Mouse (Mus musculus): ENCODE measurements around the gene Rps18. TPM values are rescaled to one million over a fixed set of nuclear protein-coding genes. Genes with fewer than 3 reads are reported as not detected.

Rps18 gene
- polyA plus RNA-seq, 1 experiment from 2014 or later, result 1,641 TPM

- 94% methylated on average over 10 of the region's 10 CpGs for WGBS
These were observed 42.5 kb downstream of the Rps18 start for GRCm38 (mm10) chr17:33913264-33913663.

GRCm38 (mm10) chr17:33911813-33912414 is 43.9 kb downstream of the Rps18 start:
- H3K36me3 ChIP-seq (ENCODE audit: control insufficient read depth, insufficient read depth, low read length), result peaks cover 29% of the 10 kb centered on the region
- DNase-seq (ENCODE audit: low spot score) (no peak), ATAC-seq (ENCODE audit: insufficient number of reproducible peaks, low FRiP score, low TSS enrichment, low read depth) (no peak)
- H3K27me3 ChIP-seq (ENCODE audit: control insufficient read depth, insufficient read depth, low read length), result no peaks in the 10 kb centered on the region
- H3K27ac ChIP-seq (replicated peaks; ENCODE audit: low read depth, low read length), result no peak overlapping the region
- 94% methylated on average over 28 of the region's 28 CpGs for WGBS
- H3K9me3 ChIP-seq (ENCODE audit: control insufficient read depth, low read length), result no peaks in the 10 kb centered on the region
- H3K9ac ChIP-seq (ENCODE audit: low read length), result no peak overlapping the region
- H3K4me1 ChIP-seq (ENCODE audit: control insufficient read depth, insufficient read depth, low read length), result peaks cover 14% of the 10 kb centered on the region
- no peak overlapping the region for H3K4me3 ChIP-seq (ENCODE audit: low read depth, low read length)
- no peak overlapping the region for H3K4me2 ChIP-seq (ENCODE audit: low read depth, severe bottlenecking)

More at GRCm38 (mm10) chr17:33913264-33913663, 42.5 kb downstream of the Rps18 start:
- peaks cover 17% of the 10 kb centered on the region for H3K4me1 ChIP-seq (ENCODE audit: control insufficient read depth, insufficient read depth, low read length)
- DNase-seq (ENCODE audit: low spot score) (no peak), ATAC-seq (ENCODE audit: insufficient number of reproducible peaks, low FRiP score, low TSS enrichment, low read depth) (no peak)
- H3K4me2 ChIP-seq (ENCODE audit: low read depth, severe bottlenecking), result no peak overlapping the region
- no peak overlapping the region for H3K4me3 ChIP-seq (ENCODE audit: low read depth, low read length)
- H3K27me3 ChIP-seq (ENCODE audit: control insufficient read depth, insufficient read depth, low read length), result no peaks in the 10 kb centered on the region
- peaks cover 32% of the 10 kb centered on the region for H3K36me3 ChIP-seq (ENCODE audit: control insufficient read depth, insufficient read depth, low read length)
- H3K27ac ChIP-seq (replicated peaks; ENCODE audit: low read depth, low read length), result no peak overlapping the region
- H3K9me3 ChIP-seq (ENCODE audit: control insufficient read depth, low read length), result no peaks in the 10 kb centered on the region
- H3K9ac ChIP-seq (ENCODE audit: low read length), result no peak overlapping the region

- peaks cover 29% of the 10 kb centered on the region for H3K36me3 ChIP-seq (ENCODE audit: control insufficient read depth, insufficient read depth, low read length)
- DNase-seq (ENCODE audit: low spot score) (no peak), ATAC-seq (ENCODE audit: insufficient number of reproducible peaks, low FRiP score, low TSS enrichment, low read depth) (no peak)
- no peaks in the 10 kb centered on the region for H3K9me3 ChIP-seq (ENCODE audit: control insufficient read depth, low read length)
- H3K27me3 ChIP-seq (ENCODE audit: control insufficient read depth, insufficient read depth, low read length), result no peaks in the 10 kb centered on the region
- WGBS, result 92% methylated on average over 31 of the region's 31 CpGs
- H3K4me3 ChIP-seq (ENCODE audit: low read depth, low read length), result no peak overlapping the region
- peaks cover 11% of the 10 kb centered on the region for H3K4me1 ChIP-seq (ENCODE audit: control insufficient read depth, insufficient read depth, low read length)
- no peak overlapping the region for H3K9ac ChIP-seq (ENCODE audit: low read length)
- no peak overlapping the region for H3K27ac ChIP-seq (replicated peaks; ENCODE audit: low read depth, low read length)
- H3K4me2 ChIP-seq (ENCODE audit: low read depth, severe bottlenecking), result no peak overlapping the region
These were observed 44.6 kb downstream of the Rps18 start for GRCm38 (mm10) chr17:33911052-33911812.

- no peak for DNase-seq (ENCODE audit: low spot score)
- Histone ChIP-seq H3K27me3 (ENCODE audit: control insufficient read depth, insufficient read depth, low read length) (no peaks in the 10 kb centered on the region), H3K4me2 (ENCODE audit: low read depth, severe bottlenecking) (peak overlapping the region; percentile 97), H3K4me3 (ENCODE audit: low read depth, low read length) (peak overlapping the region; percentile 88), H3K4me1 (ENCODE audit: control insufficient read depth, insufficient read depth, low read length) (peaks cover 11% of the 10 kb centered on the region), H3K9me3 (ENCODE audit: control insufficient read depth, low read length) (no peaks in the 10 kb centered on the region), H3K27ac (replicated peaks; ENCODE audit: low read depth, low read length) (no peak overlapping the region), H3K36me3 (ENCODE audit: control insufficient read depth, insufficient read depth, low read length) (peaks cover 29% of the 10 kb centered on the region), H3K9ac (ENCODE audit: low read length) (peak overlapping the region; percentile 89; the same call in 1 of the 2 replicates)
- no peak for ATAC-seq (ENCODE audit: insufficient number of reproducible peaks, low FRiP score, low TSS enrichment, low read depth)
- WGBS, result 49% methylated on average over 11 of the region's 11 CpGs
These were observed 45.3 kb downstream of the Rps18 start for GRCm38 (mm10) chr17:33910346-33911051.

- peak overlapping the region; percentile 89 for H3K9ac ChIP-seq (ENCODE audit: low read length)
- peaks cover 8% of the 10 kb centered on the region for H3K4me1 ChIP-seq (ENCODE audit: control insufficient read depth, insufficient read depth, low read length)
- WGBS, result under 1% methylated on average over 14 of the region's 14 CpGs
- ATAC-seq (ENCODE audit: insufficient number of reproducible peaks, low FRiP score, low TSS enrichment, low read depth) (no peak), DNase-seq (ENCODE audit: low spot score) (no peak)
- peak overlapping the region; percentile 88 for H3K4me3 ChIP-seq (ENCODE audit: low read depth, low read length)
- H3K4me2 ChIP-seq (ENCODE audit: low read depth, severe bottlenecking), result peak overlapping the region; percentile 97
- H3K27ac ChIP-seq (replicated peaks; ENCODE audit: low read depth, low read length), result 0 out of 2 replicates have a peak overlapping the region, but pooled peaks have one; percentile 73
- H3K9me3 ChIP-seq (ENCODE audit: control insufficient read depth, low read length), result no peaks in the 10 kb centered on the region
- no peaks in the 10 kb centered on the region for H3K27me3 ChIP-seq (ENCODE audit: control insufficient read depth, insufficient read depth, low read length)
- H3K36me3 ChIP-seq (ENCODE audit: control insufficient read depth, insufficient read depth, low read length), result peaks cover 29% of the 10 kb centered on the region
These were observed 45.9 kb downstream of the Rps18 start for GRCm38 (mm10) chr17:33909869-33910250.

- peak; percentile 95 for ATAC-seq (ENCODE audit: insufficient number of reproducible peaks, low FRiP score, low TSS enrichment, low read depth)
- Histone ChIP-seq H3K4me1 (ENCODE audit: control insufficient read depth, insufficient read depth, low read length) (peaks cover 8% of the 10 kb centered on the region), H3K4me2 (ENCODE audit: low read depth, severe bottlenecking) (peak within 1 kb of the TSS; percentile 97), H3K36me3 (ENCODE audit: control insufficient read depth, insufficient read depth, low read length) (peaks cover 28% of the 10 kb centered on the region), H3K4me3 (ENCODE audit: low read depth, low read length) (peak within 1 kb of the TSS; percentile 88), H3K27me3 (ENCODE audit: control insufficient read depth, insufficient read depth, low read length) (no peaks in the 10 kb centered on the region), H3K9ac (ENCODE audit: low read length) (peak within 1 kb of the TSS; percentile 89), H3K9me3 (ENCODE audit: control insufficient read depth, low read length) (no peaks in the 10 kb centered on the region), H3K27ac (replicated peaks; ENCODE audit: low read depth, low read length) (peak within 1 kb of the TSS; percentile 75)
- under 1% methylated on average over 68 of the region's 68 CpGs for WGBS
- peak; percentile 98 for DNase-seq (ENCODE audit: low spot score)
These were observed 46.5 kb downstream of the Rps18 start, which contains the start of gene Daxx for GRCm38 (mm10) chr17:33909077-33909868. Gene Daxx (plus strand): TSS chr17:33909414.

- Histone ChIP-seq H3K36me3 (ENCODE audit: control insufficient read depth, insufficient read depth, low read length) (peaks cover 20% of the 10 kb centered on the region), H3K4me2 (ENCODE audit: low read depth, severe bottlenecking) (peak overlapping the region; percentile 97), H3K4me1 (ENCODE audit: control insufficient read depth, insufficient read depth, low read length) (peaks cover 8% of the 10 kb centered on the region), H3K27ac (replicated peaks; ENCODE audit: low read depth, low read length) (peak overlapping the region; percentile 75), H3K9ac (ENCODE audit: low read length) (peak overlapping the region; percentile 76), H3K4me3 (ENCODE audit: low read depth, low read length) (peak overlapping the region; percentile 88), H3K27me3 (ENCODE audit: control insufficient read depth, insufficient read depth, low read length) (no peaks in the 10 kb centered on the region), H3K9me3 (ENCODE audit: control insufficient read depth, low read length) (no peaks in the 10 kb centered on the region)
- under 1% methylated on average over 43 of the region's 44 CpGs for WGBS
- DNase-seq (ENCODE audit: low spot score) (no peak), ATAC-seq (ENCODE audit: insufficient number of reproducible peaks, low FRiP score, low TSS enrichment, low read depth) (peak; percentile 60)
These were observed 47.3 kb downstream of the Rps18 start for GRCm38 (mm10) chr17:33908331-33909076.
